Mouse (Mus musculus): Measurements from ENCODE around the gene Trabd2b. TPM values are rescaled to one million over a fixed set of nuclear protein-coding genes. Genes with fewer than 3 reads are reported as not detected.

Trabd2b gene
- total RNA-seq, 1 experiment from 2014 or later, result 0.97 TPM

- DNase-seq, result no peak
Measured at GRCm38 (mm10) chr4:114650551-114650950, 244.0 kb downstream of the Trabd2b start.

- DNase-seq, result no peak
Measured at GRCm38 (mm10) chr4:114651007-114651406, 244.5 kb downstream of the Trabd2b start.

DNA sequence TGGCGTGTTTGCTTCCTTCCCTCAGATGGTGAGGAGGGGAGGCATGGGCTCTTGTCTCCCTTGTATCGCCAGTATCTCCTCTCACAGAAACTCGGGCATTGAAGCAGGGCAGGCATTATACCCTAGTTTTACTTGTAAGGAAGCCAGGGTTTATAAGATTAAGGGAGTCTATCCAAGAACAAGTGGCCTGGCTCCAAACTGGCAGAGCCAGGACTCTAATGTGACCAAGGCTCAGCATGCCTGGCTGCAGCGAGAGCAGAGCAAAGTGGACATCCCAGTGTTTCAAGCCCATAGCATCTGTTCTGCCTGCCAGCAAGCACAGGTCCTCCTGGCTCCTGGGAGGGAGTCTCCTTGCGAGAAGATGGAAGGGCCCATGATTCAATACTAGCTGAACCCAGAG lies 245.1 kb downstream of the Trabd2b start:
- DNase-seq, result peak; percentile 15

DNA sequence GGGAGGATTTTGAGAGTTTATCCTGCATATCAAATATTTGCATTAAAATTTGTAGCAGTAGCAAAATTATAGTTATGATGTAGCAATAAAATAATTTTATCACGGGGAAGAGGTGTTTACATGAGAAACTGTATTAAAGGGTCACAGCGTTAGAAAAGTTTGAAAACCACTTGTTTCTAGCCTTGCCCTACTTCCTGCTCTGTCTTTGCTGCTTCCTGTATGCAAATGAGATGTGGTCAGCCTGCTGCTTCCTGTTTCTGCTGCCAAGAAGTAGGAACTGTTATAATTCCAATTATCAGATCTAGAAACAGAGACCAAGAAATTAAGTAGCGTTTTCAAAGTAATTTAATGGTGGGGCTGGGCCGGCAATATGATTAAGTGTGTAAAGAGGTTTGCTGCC lies 245.9 kb downstream of the Trabd2b start:
- no peak for DNase-seq

DNA sequence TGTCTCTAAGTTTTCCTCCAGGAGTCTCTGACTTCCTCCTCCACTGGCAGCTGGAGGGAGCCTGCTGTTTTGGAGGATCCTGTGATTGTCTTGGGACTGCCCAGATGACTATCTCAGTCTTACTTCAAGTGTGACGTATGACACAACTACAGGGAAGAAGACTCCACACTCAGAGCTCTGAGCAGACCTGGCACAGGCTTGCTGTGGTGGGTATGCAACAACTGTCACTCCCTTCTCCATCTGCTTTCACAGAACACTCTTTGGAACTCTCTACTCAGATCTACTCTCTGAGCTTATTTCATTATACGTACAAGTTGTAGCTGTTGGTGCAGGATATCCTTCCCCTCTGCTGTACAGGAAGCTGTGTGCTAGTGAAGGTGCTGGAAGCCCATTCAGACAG lies 251.4 kb downstream of the Trabd2b start:
- DNase-seq, result no peak

DNA sequence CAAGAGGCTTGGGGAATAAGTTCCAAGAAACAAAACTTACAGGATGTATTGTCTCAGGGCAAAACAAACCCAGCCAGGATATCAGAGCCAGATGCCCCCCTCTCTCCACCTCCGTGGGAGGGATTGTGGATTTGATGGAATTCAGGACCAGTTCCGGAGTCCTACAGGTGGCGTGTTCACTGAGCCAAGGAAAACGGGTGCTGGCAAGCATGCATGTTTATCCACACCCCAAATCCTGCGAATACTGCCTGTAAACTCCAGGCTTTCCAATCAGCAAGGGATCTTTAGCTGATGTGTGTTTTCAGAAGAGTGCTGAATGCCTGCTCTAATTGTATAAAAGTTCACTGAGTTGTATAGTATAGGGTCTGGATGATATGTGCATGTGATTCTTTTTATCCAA lies 253.4 kb downstream of the Trabd2b start:
- no peak for DNase-seq

- DNase-seq, result no peak
Measured at GRCm38 (mm10) chr4:114664063-114665036, 257.8 kb downstream of the Trabd2b start.

Other genes starting within 250 kb of the Trabd2b start
- gene Skint11, start 243.3 kb upstream of the Trabd2b start, total RNA-seq (2021), result not detected in 2 replicates

Data from adrenal gland, postnatal 25 days (tissue).